Mouse (Mus musculus): Measurements from ENCODE around the gene Ccdc171. TPM values are rescaled to one million over a fixed set of nuclear protein-coding genes. Genes with fewer than 3 reads are reported as not detected.

Gene Ccdc171
- polyA plus RNA-seq, 1 experiment from 2014 or later: 5.4 TPM

- no peak overlapping the region for H3K4me3 ChIP-seq (ENCODE audit: low read depth, low read length)
- H3K4me1 ChIP-seq (replicated peaks; ENCODE audit: control insufficient read depth, insufficient read depth, low read length): no peaks in the 10 kb centered on the region
- DNase-seq (ENCODE audit: low spot score) (peak; percentile 56), ATAC-seq (replicated peaks; ENCODE audit: low FRiP score) (peak; percentile 66)
- no peaks in the 10 kb centered on the region for H3K27me3 ChIP-seq (ENCODE audit: control insufficient read depth, insufficient read depth, low read length)
- peak overlapping the region; percentile 3; the same call in 1 of the 2 replicates for H3K4me2 ChIP-seq (ENCODE audit: low read depth, low read length, severe bottlenecking)
- no peak overlapping the region for H3K27ac ChIP-seq (ENCODE audit: low read depth, low read length)
- no peaks in the 10 kb centered on the region for H3K9me3 ChIP-seq (ENCODE audit: control insufficient read depth, low read length)
- 41% methylated on average over 12 of the region's 12 CpGs for WGBS
- no peaks in the 10 kb centered on the region for H3K36me3 ChIP-seq (ENCODE audit: control insufficient read depth, insufficient read depth, low read length)
- no peak overlapping the region for H3K9ac ChIP-seq (ENCODE audit: low read length)
Observed at GRCm38 (mm10) chr4:83742806-83743460, 217.6 kb downstream of the Ccdc171 start.

GRCm38 (mm10) chr4:83775136-83775535, 249.8 kb downstream of the Ccdc171 start:
- Histone ChIP-seq H3K27me3 (ENCODE audit: control insufficient read depth, insufficient read depth, low read length) (no peaks in the 10 kb centered on the region), H3K36me3 (ENCODE audit: control insufficient read depth, insufficient read depth, low read length) (no peaks in the 10 kb centered on the region), H3K9me3 (ENCODE audit: control insufficient read depth, low read length) (no peaks in the 10 kb centered on the region), H3K4me3 (ENCODE audit: low read depth, low read length) (no peak overlapping the region), H3K9ac (ENCODE audit: low read length) (no peak overlapping the region), H3K4me1 (replicated peaks; ENCODE audit: control insufficient read depth, insufficient read depth, low read length) (no peaks in the 10 kb centered on the region), H3K27ac (ENCODE audit: low read depth, low read length) (no peak overlapping the region), H3K4me2 (ENCODE audit: low read depth, low read length, severe bottlenecking) (no peak overlapping the region)
- ATAC-seq (replicated peaks; ENCODE audit: low FRiP score): no peak
- no peak for DNase-seq (ENCODE audit: low spot score)
- 90% methylated on average over 6 of the region's 6 CpGs for WGBS

- H3K4me3 ChIP-seq (ENCODE audit: low read depth, low read length): no peak overlapping the region
- ATAC-seq (replicated peaks; ENCODE audit: low FRiP score): no peak
- no peaks in the 10 kb centered on the region for H3K27me3 ChIP-seq (ENCODE audit: control insufficient read depth, insufficient read depth, low read length)
- H3K36me3 ChIP-seq (ENCODE audit: control insufficient read depth, insufficient read depth, low read length): no peaks in the 10 kb centered on the region
- WGBS: 93% methylated on average over 4 of the region's 4 CpGs
- no peaks in the 10 kb centered on the region for H3K4me1 ChIP-seq (replicated peaks; ENCODE audit: control insufficient read depth, insufficient read depth, low read length)
- H3K27ac ChIP-seq (ENCODE audit: low read depth, low read length): no peak overlapping the region
- H3K9me3 ChIP-seq (ENCODE audit: control insufficient read depth, low read length): no peaks in the 10 kb centered on the region
- no peak for DNase-seq (ENCODE audit: low spot score)
- no peak overlapping the region for H3K9ac ChIP-seq (ENCODE audit: low read length)
- no peak overlapping the region for H3K4me2 ChIP-seq (ENCODE audit: low read depth, low read length, severe bottlenecking)
Observed at GRCm38 (mm10) chr4:83780044-83780443, 254.7 kb downstream of the Ccdc171 start.

- ATAC-seq (replicated peaks; ENCODE audit: low FRiP score) (no peak), DNase-seq (ENCODE audit: low spot score) (no peak)
- Histone ChIP-seq H3K4me1 (replicated peaks; ENCODE audit: control insufficient read depth, insufficient read depth, low read length) (no peaks in the 10 kb centered on the region), H3K4me3 (ENCODE audit: low read depth, low read length) (no peak overlapping the region), H3K4me2 (ENCODE audit: low read depth, low read length, severe bottlenecking) (no peak overlapping the region), H3K27me3 (ENCODE audit: control insufficient read depth, insufficient read depth, low read length) (no peaks in the 10 kb centered on the region), H3K27ac (ENCODE audit: low read depth, low read length) (no peak overlapping the region), H3K36me3 (ENCODE audit: control insufficient read depth, insufficient read depth, low read length) (no peaks in the 10 kb centered on the region), H3K9me3 (ENCODE audit: control insufficient read depth, low read length) (no peaks in the 10 kb centered on the region), H3K9ac (ENCODE audit: low read length) (no peak overlapping the region)
- WGBS: 92% methylated on average over 2 of the region's 2 CpGs
Observed at GRCm38 (mm10) chr4:83785115-83785514, 259.8 kb downstream of the Ccdc171 start.

- H3K9me3 ChIP-seq (ENCODE audit: control insufficient read depth, low read length): no peaks in the 10 kb centered on the region
- peak; percentile 33; the same call in 1 of the 2 replicates for ATAC-seq (replicated peaks; ENCODE audit: low FRiP score)
- H3K9ac ChIP-seq (ENCODE audit: low read length): no peak overlapping the region
- H3K36me3 ChIP-seq (ENCODE audit: control insufficient read depth, insufficient read depth, low read length): no peaks in the 10 kb centered on the region
- no peaks in the 10 kb centered on the region; the same call in none of the 2 replicates for H3K4me1 ChIP-seq (replicated peaks; ENCODE audit: control insufficient read depth, insufficient read depth, low read length)
- no peaks in the 10 kb centered on the region for H3K27me3 ChIP-seq (ENCODE audit: control insufficient read depth, insufficient read depth, low read length)
- WGBS: 10% methylated on average over 13 of the region's 13 CpGs
- H3K27ac ChIP-seq (ENCODE audit: low read depth, low read length): no peak overlapping the region
- peak; percentile 63 for DNase-seq (ENCODE audit: low spot score)
- no peak overlapping the region for H3K4me2 ChIP-seq (ENCODE audit: low read depth, low read length, severe bottlenecking)
- no peak overlapping the region for H3K4me3 ChIP-seq (ENCODE audit: low read depth, low read length)
Observed at GRCm38 (mm10) chr4:83791811-83792210, 266.5 kb downstream of the Ccdc171 start.

- Histone ChIP-seq H3K9ac (ENCODE audit: low read length) (no peak overlapping the region), H3K4me1 (replicated peaks; ENCODE audit: control insufficient read depth, insufficient read depth, low read length) (no peaks in the 10 kb centered on the region; the same call in none of the 2 replicates), H3K4me3 (ENCODE audit: low read depth, low read length) (no peak overlapping the region), H3K4me2 (ENCODE audit: low read depth, low read length, severe bottlenecking) (peak overlapping the region; percentile 33; the same call in 1 of the 2 replicates), H3K36me3 (ENCODE audit: control insufficient read depth, insufficient read depth, low read length) (no peaks in the 10 kb centered on the region), H3K27ac (ENCODE audit: low read depth, low read length) (no peak overlapping the region), H3K27me3 (ENCODE audit: control insufficient read depth, insufficient read depth, low read length) (no peaks in the 10 kb centered on the region), H3K9me3 (ENCODE audit: control insufficient read depth, low read length) (no peaks in the 10 kb centered on the region)
- peak; percentile 78 for ATAC-seq (replicated peaks; ENCODE audit: low FRiP score)
- DNase-seq (ENCODE audit: low spot score): peak; percentile 78
- WGBS: 17% methylated on average over 9 of the region's 9 CpGs
Observed at GRCm38 (mm10) chr4:83794315-83794922, 269.1 kb downstream of the Ccdc171 start.

- no peak for DNase-seq (ENCODE audit: low spot score)
- Histone ChIP-seq H3K9ac (ENCODE audit: low read length) (no peak overlapping the region), H3K27ac (ENCODE audit: low read depth, low read length) (no peak overlapping the region), H3K36me3 (ENCODE audit: control insufficient read depth, insufficient read depth, low read length) (no peaks in the 10 kb centered on the region), H3K4me1 (replicated peaks; ENCODE audit: control insufficient read depth, insufficient read depth, low read length) (no peaks in the 10 kb centered on the region; the same call in none of the 2 replicates), H3K4me2 (ENCODE audit: low read depth, low read length, severe bottlenecking) (no peak overlapping the region; the same call in 1 of the 2 replicates), H3K4me3 (ENCODE audit: low read depth, low read length) (no peak overlapping the region), H3K27me3 (ENCODE audit: control insufficient read depth, insufficient read depth, low read length) (no peaks in the 10 kb centered on the region), H3K9me3 (ENCODE audit: control insufficient read depth, low read length) (no peaks in the 10 kb centered on the region)
- no peak for ATAC-seq (replicated peaks; ENCODE audit: low FRiP score)
- 18% methylated on average over 5 of the region's 5 CpGs for WGBS
Observed at GRCm38 (mm10) chr4:83794930-83795459, 269.6 kb downstream of the Ccdc171 start.

- no peak overlapping the region for H3K4me2 ChIP-seq (ENCODE audit: low read depth, low read length, severe bottlenecking)
- no peak for DNase-seq (ENCODE audit: low spot score)
- H3K9me3 ChIP-seq (ENCODE audit: control insufficient read depth, low read length): no peaks in the 10 kb centered on the region
- H3K4me3 ChIP-seq (ENCODE audit: low read depth, low read length): no peak overlapping the region
- no peaks in the 10 kb centered on the region for H3K36me3 ChIP-seq (ENCODE audit: control insufficient read depth, insufficient read depth, low read length)
- H3K27me3 ChIP-seq (ENCODE audit: control insufficient read depth, insufficient read depth, low read length): no peaks in the 10 kb centered on the region
- no peak overlapping the region for H3K9ac ChIP-seq (ENCODE audit: low read length)
- WGBS: 85% methylated on average over 14 of the region's 14 CpGs
- no peak for ATAC-seq (replicated peaks; ENCODE audit: low FRiP score)
- no peaks in the 10 kb centered on the region for H3K4me1 ChIP-seq (replicated peaks; ENCODE audit: control insufficient read depth, insufficient read depth, low read length)
- H3K27ac ChIP-seq (ENCODE audit: low read depth, low read length): no peak overlapping the region
Observed at GRCm38 (mm10) chr4:83797976-83798375, 272.6 kb downstream of the Ccdc171 start.
